Mouse (Mus musculus): Measurements from ENCODE around the gene Nectin1. TPM values are rescaled to one million over a fixed set of nuclear protein-coding genes. Genes with fewer than 3 reads are reported as not detected.

Gene Nectin1
- 2.1 and 3.1 TPM in 2 replicates for polyA plus RNA-seq (2015; fragmentation: Nextera tagmentation; extraction: Ambion mirVana)

DNA sequence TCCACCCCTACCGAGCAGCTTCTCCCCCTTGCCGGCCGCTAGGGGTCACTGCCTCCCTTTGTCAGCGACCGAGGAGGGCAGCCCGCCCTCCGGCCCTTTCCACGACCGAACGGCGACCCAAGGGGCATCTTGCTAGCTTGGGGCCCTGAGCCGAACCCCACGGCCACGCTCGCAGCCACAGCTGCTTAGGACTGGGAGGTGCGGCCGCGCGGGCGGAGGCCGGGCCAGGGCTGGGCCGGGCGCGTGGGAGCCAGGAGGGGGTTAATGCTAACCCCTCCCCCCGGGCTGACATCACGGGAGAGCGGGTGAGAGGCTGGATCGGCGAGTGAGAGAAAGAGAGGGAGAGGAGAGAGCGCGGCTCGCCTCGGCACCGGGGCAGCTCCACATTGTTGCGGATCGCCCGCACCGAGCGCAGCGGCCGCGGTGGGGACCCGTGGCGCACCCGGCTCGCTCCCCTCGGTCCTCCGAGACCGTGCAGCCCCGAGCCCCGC lies at the start of gene Nectin1:
TSS of gene Nectin1 (plus strand) at position 338 of the 491 bp plus-strand sequence.

